Mouse (Mus musculus) forebrain, embryonic 11.5 days (tissue): ENCODE results near the gene Wfdc21. TPM values are rescaled to one million over a fixed set of nuclear protein-coding genes. Genes with fewer than 3 reads are reported as not detected.

Source experiments
- ATAC-seq: fragments of 200-750 bp; cut with Nextera tagmentation; replicated peaks from 2 replicates; pipeline ENCODE4 v1.8.0; 2017; ENCODE audit warnings: moderate TSS enrichment; ENCODE audit not compliant: low FRiP score
- DNase-seq: peaks from one replicate; pipeline ENCODE4 v3.0.0-alpha.2; 2017; ENCODE audit warnings: low spot score
- H3K27ac ChIP-seq: fragments of 300-500 bp; sonication (generic); 2 replicates; pipeline ENCODE4 v1.5.1; 2014; ENCODE audit warnings: low read depth, low read length
- H3K27me3 ChIP-seq: fragments of 300-500 bp; sonication (generic); 2 replicates; pipeline ENCODE4 v1.6.1; 2014; ENCODE audit warnings: mild to moderate bottlenecking, low read length, mixed read lengths; ENCODE audit not compliant: control insufficient read depth, insufficient read depth
- H3K36me3 ChIP-seq: fragments of 300-500 bp; sonication (generic); 2 replicates; pipeline ENCODE4 v1.6.1; 2014; ENCODE audit warnings: mild to moderate bottlenecking, low read length, moderate library complexity, mixed read lengths; ENCODE audit not compliant: control insufficient read depth, insufficient read depth
- H3K4me1 ChIP-seq: fragments of 300-500 bp; sonication (generic); replicated peaks from 2 replicates; pipeline ENCODE4 v1.6.1; 2014; ENCODE audit warnings: low read length, mixed read lengths; ENCODE audit not compliant: control insufficient read depth, insufficient read depth
- H3K4me2 ChIP-seq: fragments of 300-500 bp; sonication (generic); 2 replicates; pipeline ENCODE4 v1.6.1; 2014; ENCODE audit warnings: low read depth, mild to moderate bottlenecking, low read length, moderate library complexity, mixed read lengths; ENCODE audit not compliant: severe bottlenecking
- H3K4me3 ChIP-seq: fragments of 300-500 bp; sonication (generic); 2 replicates; pipeline ENCODE4 v1.5.1; 2014; ENCODE audit warnings: low read depth, low read length
- H3K9ac ChIP-seq: fragments of 300-500 bp; sonication (generic); 2 replicates; pipeline ENCODE4 v1.6.1; 2014; ENCODE audit warnings: low read length
- H3K9me3 ChIP-seq: fragments of 300-500 bp; sonication (generic); 2 replicates; pipeline ENCODE4 v1.6.1; 2016; ENCODE audit warnings: low read length, mixed read lengths; ENCODE audit not compliant: control insufficient read depth
- WGBS: fragments of 180-500 bp; shearing (Covaris S2); extraction: QIAGEN DNeasy Blood & Tissue Kit; methylation state at CpG from one replicate; pipeline ENCODE4 v1.1.7; 2014; 5-methylcytosine and 5-hydroxymethylcytosine counted together
- polyA plus RNA-seq: library from polyadenylated mRNA; unstranded; fragments of >200 nt; fragmentation: Nextera tagmentation; extraction: Ambion mirVana; gene quantifications from 2 replicates; pipeline ENCODE4 v1.2.1, GENCODE M21; 2014

Wfdc21 gene
- polyA plus RNA-seq, 1 experiment from 2014 or later = not detected

DNA sequence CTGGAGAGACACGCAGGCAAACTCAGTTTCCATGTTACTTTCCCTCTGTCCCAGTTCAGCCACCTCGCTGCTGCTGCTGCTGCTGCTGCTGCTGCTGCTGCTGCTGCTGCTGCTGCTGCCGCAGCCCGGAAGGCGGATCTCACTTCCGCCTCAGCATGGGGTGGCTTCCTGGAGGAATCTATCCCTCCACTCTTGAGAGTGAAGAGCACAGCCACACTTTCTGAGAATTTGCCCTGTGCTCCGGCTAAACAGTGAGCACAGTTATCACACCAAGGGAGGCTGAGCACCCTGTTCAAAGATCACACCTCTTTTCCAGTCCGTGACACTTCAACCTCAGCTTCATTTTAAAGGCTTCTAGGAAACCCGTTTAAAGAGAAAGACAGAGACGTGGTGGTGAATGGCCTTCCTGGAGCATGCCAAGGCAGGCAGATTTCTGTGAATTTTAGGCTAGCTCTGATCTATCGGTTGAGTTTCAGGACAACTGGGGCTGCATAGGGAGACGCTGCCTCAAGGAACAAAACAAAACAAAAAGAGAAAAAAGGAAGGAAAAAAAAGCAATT, 53.2 kb downstream of the Wfdc21 start:
- no peaks in the 10 kb centered on the region for H3K9me3 ChIP-seq
- no peaks in the 10 kb centered on the region for H3K27me3 ChIP-seq
- H3K9ac ChIP-seq = no peak overlapping the region
- DNase-seq = no peak
- ATAC-seq = no peak
- H3K4me2 ChIP-seq = no peak overlapping the region
- H3K4me3 ChIP-seq = no peak overlapping the region
- H3K27ac ChIP-seq = no peak overlapping the region
- 75% methylated on average over 12 of the region's 12 CpGs for WGBS
- no peaks in the 10 kb centered on the region for H3K4me1 ChIP-seq
- H3K36me3 ChIP-seq = no peaks in the 10 kb centered on the region

DNA sequence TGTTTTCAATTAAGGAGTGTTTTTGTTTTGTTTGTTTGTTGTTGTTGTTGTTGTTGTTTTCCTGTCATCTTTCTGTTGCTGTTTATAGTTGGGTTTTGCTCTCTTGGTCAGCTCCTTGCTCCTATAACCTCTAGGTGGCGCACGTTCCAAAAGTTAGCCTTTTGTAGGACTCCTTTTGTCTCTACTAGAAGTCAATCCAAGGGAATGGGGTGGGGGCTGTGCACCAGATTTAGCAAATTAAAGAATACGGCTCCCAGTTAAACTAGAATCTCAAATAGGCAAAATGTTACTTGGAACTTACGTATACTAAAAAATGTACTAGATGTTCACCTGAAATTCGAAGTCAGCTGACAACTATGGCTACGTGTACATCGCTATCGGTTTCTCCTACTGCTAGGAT, 55.4 kb downstream of the Wfdc21 start:
- WGBS = 66% methylated on average over 8 of the region's 8 CpGs
- Histone ChIP-seq H3K4me1 (no peaks in the 10 kb centered on the region), H3K4me3 (no peak overlapping the region), H3K27me3 (no peaks in the 10 kb centered on the region), H3K9me3 (no peaks in the 10 kb centered on the region), H3K27ac (no peak overlapping the region), H3K36me3 (no peaks in the 10 kb centered on the region), H3K4me2 (no peak overlapping the region), H3K9ac (no peak overlapping the region)
- ATAC-seq (no peak), DNase-seq (no peak)

Other genes starting within 250 kb of the Wfdc21 start
- not detected in 2 replicates for gene Heatr9, start 224.8 kb upstream of the Wfdc21 start, polyA plus RNA-seq
- gene Ccl5, start 216.4 kb upstream of the Wfdc21 start, polyA plus RNA-seq = not detected in 2 replicates
- 1.1 and 1.3 TPM in 2 replicates for gene Ccl9, start 168.3 kb upstream of the Wfdc21 start, polyA plus RNA-seq
- 0.80 and 0.89 TPM in 2 replicates for gene Ccl6, start 153.9 kb upstream of the Wfdc21 start, polyA plus RNA-seq
- gene Rpl9-ps1, start 101.3 kb upstream of the Wfdc21 start, polyA plus RNA-seq = not detected in 2 replicates
- gene Ccl3, start 97.6 kb upstream of the Wfdc21 start, polyA plus RNA-seq = 0.63 and 0.95 TPM in 2 replicates
- 0.44 TPM in 1 of 2 replicates, not detected in the other for gene Ccl4, start 84.4 kb upstream of the Wfdc21 start, polyA plus RNA-seq
- gene Wfdc17, start 42.9 kb upstream of the Wfdc21 start, polyA plus RNA-seq = 0.40 TPM in 1 of 2 replicates, not detected in the other
- gene Wfdc18, start 37.9 kb upstream of the Wfdc21 start, polyA plus RNA-seq = not detected in 2 replicates
- gene Heatr6, start 6.8 kb downstream of the Wfdc21 start, polyA plus RNA-seq = 34.4 and 36.5 TPM in 2 replicates
- not detected in 2 replicates for gene Hnf1b, start 103.1 kb downstream of the Wfdc21 start, polyA plus RNA-seq
- gene Ddx52, start 195.1 kb downstream of the Wfdc21 start, polyA plus RNA-seq = 48.3 and 52.7 TPM in 2 replicates
- gene Synrg, start 217.5 kb downstream of the Wfdc21 start, polyA plus RNA-seq = 20.7 and 20.8 TPM in 2 replicates